Mouse (Mus musculus) cerebellum, adult (tissue): Measurements from ENCODE around the gene Fndc3c1.
"Not testable (repeated sequence)": the region's sequence is repeated elsewhere in the genome, so short reads cannot be mapped to it uniquely, and the experiment has no call there.

Experiments used
- ATAC-seq: cut with Nextera tagmentation; 2 replicates; pipeline ENCODE4 v1.9.2; 2017; ENCODE audit warnings: mild to moderate bottlenecking, moderate library complexity, mixed read lengths; ENCODE audit not compliant: insufficient number of reproducible peaks, low FRiP score, low TSS enrichment

Fndc3c1 gene

DNA sequence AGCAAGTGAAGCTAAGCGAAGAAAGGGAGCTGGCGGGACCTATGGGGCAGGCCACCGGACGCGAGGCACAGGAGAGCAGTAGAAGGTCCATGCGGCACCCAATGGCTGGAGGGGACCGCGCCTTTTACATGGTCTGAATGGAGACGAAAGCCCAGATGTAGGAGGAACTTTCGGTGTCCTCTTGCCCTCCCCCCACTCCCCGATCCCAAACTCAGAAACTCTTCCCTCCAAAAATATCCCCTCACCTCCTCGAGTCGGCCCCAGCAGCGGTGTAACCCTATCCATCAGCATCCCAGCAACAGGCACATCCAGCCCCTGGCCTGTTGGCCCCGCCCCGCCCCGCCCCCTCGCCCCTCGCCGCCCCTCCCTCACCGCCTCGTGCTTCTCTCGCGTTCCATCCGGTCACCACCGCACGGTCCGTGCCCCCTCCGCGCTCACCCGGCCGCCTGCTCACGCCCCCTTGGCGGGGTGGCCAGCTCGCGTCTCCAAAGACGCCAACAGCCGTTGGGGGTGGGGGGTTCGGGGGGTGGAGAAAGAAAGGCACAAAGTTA is at the start of gene Fndc3c1:
Gene Fndc3c1, minus strand, starts transcription at position 301 of the 551 bp plus-strand sequence.
- ATAC-seq = no peak

DNA sequence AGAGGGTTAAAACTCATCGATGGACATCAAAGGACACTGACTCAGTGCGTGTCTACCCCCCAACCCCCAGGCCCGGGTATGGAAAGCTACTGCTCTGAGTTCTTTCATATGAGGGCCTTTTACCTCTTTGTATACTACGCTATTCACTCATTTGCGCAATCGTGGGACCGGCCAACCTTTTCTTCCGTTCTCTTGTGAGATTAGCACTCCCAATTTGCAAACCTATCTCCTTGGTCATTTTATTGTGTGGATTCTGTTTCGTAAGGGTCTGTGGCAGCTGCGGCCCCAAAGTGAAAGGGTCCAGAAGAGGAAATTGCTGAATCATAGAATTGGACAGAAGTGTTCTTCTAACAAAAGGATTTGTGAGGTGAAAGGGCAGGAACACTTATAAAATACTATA is 1.2 kb upstream of the Fndc3c1 start:
- no peak for ATAC-seq

DNA sequence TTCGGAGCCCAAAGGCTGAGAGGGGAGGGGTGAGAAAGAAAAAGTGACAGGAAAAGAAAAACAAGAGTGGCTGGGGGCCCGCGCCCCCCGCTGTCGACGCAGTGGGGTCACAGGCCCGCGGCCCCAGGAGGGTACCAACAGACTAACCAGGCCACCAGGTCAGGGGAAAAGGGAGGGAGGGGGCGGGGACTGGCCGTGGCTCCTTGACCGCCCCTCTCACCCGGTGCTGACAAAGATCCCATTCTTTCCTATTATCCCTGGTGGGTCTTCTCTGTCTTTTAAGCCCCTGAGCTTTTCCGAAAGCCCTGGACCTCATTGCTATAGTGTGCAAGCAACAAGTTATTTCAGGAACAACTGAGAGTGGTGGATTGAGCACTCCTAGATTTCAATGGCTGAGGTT is 470 bp upstream of the Fndc3c1 start:
- ATAC-seq = no peak

DNA sequence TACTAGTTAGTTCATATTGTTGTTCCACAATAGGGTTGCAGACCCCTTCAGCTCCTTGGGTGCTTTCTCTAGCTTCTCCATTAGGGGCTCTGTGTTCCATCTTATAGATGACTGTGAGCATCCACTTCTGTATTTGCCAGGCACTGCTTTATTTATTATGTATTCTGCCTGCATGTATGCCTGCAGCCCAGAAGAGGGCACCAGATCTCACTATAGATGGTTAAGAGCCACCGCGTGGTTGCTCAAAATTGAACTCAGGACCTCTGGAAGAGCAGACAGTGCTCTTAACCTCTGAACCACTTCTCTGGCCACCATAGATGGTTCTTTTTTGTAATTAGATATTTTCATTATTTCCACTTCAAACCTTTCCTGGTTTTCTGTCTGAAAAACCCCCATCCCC is 5.3 kb downstream of the Fndc3c1 start:
- ATAC-seq = not testable (repeated sequence)

DNA sequence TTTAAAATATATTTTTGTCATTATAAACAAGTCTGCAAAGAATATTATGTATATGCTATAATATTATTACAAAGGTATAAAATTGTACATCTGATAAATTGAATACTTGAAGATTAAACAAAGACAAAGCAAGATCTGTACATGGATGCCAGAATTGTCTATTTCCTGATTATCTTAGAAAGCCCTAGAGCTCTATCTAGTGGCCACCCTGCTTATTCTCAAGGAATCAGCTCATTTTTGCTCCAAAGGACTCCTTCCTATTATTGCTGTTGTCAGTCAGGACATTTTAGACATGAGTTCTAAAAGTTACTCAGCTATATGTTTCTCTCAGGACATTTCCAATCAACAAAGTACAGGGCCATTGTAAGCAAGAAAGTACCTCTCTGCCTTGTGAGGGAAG is 99.9 kb downstream of the Fndc3c1 start:
- ATAC-seq = no peak

DNA sequence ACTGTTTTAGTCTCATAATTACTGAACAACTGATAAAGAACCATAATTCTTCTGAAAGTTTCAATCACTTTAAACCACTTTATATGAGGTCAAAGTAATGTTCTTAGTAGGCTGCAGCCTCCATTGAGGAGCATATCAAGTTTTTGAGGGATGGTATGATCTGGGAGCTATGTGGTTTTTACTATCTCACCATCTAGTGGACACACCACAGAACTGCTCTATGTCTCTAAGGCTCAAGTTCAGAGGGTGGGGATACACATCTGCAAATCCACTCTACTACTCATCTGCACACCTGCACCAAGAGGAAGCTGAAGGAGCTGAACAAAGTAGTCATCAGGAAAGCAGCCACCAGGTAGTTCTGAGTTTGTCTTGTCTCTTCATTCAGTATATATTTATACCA is 104.6 kb downstream of the Fndc3c1 start:
- ATAC-seq = no peak
